Mouse (Mus musculus): Measurements from ENCODE around the gene Lypla2.

Lypla2 gene

DNA sequence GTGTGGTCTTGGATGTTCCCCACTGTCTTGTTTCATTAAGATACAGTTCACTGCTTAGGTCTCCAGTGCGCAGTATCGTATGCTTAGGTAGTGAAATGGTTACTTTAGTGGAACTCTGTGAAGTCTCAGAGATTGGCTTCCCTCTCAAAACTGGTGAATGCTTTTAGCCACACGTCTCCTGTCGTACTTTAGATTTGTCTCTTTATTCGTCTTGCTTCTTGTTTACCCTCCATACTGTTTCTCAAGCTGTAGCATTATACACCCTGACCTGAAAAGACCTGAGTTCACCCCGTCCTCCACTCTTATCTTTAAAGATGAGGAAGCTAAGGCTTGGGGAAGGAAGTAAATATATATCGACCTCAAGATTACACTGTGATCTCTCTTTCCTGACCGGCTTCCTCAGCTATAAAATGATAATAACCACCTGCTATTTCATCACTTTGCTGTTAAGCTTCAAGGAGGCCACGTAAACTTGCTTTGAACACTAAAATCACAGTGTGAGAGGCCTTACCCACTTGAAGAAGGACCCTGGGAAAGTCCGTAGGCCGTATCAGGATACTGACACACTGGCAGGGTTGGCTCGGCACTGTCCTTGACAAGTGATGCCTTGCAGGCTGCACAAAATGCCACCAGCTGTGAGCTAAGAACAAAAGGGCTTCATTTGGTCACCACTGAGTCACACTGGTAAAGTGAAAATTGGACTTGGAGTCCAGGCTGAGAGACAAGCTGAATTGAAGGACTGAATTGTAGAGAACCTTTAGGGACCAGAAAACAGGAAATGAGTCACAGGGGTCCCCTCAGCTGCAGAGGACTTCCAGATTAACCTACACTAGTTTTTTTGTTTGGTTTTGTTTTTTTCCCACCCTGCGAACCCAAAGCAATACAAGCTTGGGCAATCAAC is 735 bp upstream of the Lypla2 start:
- no peak for DNase-seq (ENCODE audit: low spot score)

DNA sequence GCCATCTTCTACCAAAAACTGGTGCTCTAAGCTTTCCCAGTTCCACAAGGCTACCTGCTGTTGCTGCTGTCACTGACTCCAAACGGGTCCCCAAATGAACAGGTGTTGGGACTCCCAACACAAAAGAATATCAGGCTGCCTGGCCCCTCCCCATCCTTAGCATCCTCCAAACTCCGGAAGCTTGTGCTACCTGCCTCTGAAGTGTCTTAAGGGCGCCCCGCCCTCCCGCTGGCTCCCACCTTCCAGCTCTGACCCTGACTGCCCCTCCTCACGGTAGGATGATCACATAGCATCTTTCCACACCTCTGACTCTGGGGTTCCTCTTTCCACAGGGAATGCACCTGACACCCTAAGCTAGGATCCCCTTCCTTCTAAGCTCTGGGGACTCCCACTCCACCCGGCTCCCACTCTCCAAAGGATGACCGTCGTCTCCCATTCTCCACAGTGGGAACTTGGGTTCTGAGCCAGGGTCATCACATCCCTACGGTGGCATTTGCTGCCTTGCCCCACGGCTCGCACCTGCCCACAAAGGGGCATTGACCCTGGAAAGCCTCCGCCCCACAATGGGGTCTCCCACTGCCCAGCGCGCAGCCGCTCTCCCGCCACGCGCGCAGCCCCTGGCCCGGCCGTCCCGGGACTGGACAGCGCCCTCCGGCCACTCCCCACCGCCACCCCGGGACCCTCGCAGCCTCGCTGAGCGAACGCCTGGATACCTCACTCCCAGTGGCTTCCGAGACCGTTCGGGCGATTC is 446 bp downstream of the Lypla2 start:
- no peak for DNase-seq (ENCODE audit: low spot score)

DNA sequence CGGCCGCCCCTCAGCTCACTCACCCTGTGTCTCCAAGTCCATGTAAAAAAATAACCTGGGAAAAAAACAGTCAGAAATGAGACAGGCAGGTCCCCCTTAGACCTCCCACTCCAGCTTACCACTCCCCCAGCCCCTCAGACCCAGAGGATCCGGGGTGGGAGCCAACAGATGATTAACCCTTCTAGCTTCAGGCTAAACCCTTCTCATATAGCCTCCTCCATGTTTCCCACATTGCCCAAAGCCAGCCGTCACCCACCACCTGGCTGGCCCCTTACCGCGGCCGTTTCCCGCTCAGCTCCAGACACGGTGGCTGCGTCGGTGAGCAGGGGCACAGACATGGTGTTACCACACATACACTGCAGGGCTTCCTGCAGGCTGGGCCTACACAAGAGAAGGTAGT is 1.8 kb downstream of the Lypla2 start:
- no peak for DNase-seq (ENCODE audit: low spot score)

DNA sequence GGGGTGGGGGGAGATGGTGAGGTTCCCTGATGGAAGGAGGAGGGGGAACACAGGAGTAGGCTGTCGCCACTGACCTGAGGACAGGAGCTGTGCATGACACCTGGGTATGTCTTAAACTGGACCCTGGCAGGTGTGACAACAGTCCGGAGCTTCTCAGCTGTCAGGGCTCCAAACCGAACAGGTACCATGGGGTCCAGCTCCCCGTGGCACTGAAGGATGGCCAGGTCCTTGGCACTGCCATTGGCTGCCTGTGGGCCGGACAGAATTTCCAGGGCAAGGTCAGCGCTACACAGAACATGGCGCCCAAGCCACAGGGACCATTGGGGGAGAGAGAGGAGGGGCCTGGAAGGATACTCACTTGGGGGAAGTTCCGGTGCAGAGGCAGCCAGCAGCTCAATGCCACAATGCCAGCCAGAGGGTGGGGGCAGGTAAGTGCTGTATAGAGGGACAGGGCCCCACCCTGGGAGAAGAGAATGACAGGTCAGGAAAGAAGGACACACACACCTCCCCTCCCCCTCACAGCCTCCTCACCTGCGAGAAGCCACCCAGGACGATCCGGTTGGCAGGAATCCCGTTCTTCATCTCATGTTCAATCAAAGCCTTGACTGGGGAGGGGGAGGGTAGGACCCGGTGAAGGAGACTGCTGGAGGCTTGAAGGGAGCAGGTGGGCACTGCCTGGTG is 3.2 kb downstream of the Lypla2 start:
- no peak for DNase-seq (ENCODE audit: low spot score)

DNA sequence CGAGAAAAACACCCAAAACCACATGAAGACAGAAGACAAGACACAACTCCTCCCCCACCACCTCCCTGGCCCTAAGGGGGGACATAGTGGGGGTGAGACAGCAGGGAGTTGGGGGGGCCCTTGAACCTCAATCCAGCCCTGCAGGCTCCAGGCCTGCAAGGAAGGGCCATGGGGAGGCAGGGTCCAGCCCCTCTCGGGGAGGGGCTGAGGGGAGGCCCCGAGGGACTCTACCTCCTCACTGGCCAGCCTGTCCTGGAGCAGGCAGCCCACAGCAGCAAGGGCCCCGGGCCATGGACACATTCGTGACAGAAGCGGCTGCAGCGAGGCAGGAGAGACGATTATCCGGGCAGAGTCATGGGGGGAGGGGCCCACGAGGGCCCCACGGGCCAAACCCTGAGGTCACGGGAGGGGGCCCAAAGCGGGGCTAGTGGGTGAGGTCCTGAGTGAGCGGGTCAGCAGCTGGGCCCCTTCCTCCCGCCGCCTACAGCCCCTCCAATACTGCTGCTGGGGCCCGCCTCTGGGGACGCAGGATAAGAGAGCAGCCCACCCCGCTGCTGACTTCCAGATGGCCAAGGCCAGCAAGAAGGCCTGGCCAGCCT is 4.1 kb downstream of the Lypla2 start:
- DNase-seq (ENCODE audit: low spot score) = no peak

DNA sequence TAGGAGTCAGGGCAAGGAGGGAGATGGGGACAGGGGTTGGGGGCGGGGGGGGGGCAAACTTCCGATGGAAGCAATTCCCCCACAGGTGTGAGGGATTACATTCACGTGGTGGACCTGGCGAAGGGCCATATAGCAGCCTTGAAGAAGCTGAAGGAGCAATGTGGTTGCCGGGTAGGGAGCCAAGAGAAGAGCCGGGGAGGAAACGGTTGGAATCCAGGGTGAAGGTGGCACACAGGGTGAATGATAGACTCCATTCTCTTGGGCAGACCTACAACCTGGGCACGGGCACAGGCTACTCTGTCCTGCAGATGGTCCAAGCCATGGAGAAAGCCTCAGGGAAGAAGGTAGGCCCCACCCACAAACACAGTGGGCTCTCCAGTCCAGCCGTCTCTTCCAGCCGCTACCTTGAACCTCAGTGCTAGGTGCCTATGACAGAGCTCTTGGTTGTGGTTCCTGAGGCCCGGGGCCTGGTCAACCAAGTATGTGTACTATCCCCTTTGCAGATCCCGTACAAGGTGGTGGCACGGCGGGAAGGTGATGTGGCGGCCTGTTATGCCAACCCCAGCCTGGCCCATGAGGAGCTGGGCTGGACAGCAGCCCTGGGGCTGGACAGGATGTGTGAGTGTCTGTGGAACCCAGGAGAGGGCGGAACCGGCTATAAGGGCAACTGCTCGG is 5.2 kb downstream of the Lypla2 start:
- DNase-seq (ENCODE audit: low spot score) = no peak

DNA sequence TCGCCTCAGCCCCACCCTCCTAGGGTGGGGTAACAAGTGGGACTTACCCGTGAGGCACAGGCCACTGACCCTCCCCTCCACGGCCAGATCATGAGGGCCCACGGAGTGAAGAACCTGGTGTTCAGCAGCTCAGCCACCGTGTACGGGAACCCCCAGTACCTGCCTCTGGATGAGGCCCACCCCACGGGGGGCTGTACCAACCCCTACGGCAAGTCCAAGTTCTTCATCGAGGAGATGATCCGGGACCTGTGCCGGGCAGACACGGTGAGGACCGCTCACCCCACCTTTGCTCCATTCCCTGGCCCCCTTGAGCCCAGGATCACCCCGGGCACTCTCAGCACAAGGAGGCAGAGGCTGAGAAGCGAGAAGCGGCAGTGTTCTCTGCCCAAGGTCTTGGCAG is 6.1 kb downstream of the Lypla2 start:
- no peak for DNase-seq (ENCODE audit: low spot score)

DNA sequence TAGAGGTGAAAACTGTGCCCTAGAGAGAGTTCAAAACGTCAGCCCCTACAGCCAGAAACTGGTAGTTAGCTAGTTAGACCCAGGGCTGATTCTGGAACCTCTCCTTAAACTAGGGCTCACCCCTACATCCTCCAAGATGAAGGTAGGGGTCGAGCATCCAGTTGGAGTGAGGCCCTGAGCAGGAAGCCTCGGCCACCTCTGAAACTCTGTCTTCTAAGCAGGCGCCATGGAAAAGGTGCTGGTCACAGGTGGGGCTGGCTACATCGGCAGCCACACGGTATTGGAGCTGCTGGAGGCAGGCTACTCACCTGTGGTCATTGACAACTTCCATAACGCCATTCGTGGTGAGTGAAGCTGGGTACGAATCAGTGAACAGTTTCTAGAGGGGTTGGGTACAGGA is 7.3 kb downstream of the Lypla2 start:
- DNase-seq (ENCODE audit: low spot score) = no peak

DNA sequence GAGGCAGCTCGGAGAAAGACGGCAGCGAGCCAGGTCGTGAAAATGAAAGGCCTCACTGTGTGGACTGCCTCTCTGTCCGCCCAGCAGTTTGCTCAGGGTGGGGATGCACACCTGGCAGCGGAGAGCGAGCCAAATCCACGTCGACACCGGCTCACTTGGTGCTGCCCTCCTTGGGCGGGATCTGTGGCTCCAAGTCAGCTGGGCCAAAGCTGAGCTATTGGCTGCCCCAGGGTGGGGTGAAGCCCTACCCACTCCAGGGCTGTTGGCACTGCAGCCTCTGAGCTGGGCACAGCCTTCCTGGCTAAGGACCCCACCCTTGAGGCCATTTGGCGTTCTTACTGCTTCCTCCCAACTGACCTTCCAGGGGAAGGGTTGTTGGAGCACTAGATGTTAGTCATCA is 8.0 kb downstream of the Lypla2 start:
- peak; percentile 87 for DNase-seq (ENCODE audit: low spot score)

DNA sequence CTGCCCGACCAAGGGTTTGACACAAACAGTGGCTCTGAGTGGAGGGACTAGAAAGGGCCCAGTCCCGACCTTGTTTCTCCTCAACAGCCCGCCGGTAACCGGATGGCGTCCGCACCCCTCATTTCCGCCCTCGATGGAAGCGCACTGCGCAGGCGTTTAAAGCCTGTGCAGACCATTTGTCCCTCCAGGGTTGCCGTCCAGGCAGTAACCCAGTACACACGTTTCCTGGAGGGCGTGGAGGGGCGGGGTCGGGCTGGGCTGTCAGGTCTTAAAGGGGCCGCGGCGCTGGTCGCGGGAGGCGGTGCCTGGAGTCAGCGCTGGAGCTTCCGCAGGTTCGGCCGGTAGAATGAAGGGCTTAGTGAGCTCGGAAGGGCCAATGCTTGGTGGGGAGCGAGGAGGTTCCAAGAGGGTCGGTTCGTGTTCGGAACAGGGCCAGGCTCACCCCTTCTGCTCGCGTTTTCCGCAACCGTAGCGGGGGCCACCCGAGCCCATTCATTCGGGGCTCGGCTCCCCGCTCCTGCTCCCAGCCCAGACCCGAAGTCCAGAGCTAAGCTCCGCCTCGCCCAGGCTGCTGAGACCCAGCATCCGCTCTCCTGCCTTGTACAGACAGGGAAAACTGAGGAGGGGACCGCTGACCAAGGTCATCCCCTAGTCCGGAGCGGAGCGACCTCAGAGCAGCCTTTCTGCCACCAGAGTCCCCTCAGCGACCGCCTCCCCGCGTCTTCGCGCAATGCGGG is 8.8 kb downstream of the Lypla2 start, which contains the start of gene Gale:
TSS of gene Gale (plus strand) at position 271 of the 737 bp plus-strand sequence.
- DNase-seq (ENCODE audit: low spot score) = peak; percentile 96

DNA sequence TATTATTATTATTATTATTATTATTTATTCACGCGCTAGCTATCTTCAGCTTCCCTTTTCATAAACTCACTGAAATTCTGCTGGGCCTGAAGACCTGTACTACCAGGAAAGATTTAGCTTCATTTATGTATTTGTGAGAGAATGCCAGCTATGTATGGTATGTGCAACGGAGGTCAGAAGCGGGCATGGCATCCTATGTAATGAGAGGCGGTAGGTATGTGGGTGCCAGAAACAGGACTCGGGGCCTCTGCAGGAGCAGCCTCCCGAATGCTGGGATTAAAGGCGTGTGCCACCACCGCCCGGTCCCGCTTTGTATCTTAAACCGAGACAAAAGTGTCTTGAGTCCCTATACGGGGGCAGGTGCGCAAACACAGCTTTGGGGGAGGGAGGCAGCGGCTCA is 9.5 kb downstream of the Lypla2 start:
- DNase-seq (ENCODE audit: low spot score) = no peak

DNA sequence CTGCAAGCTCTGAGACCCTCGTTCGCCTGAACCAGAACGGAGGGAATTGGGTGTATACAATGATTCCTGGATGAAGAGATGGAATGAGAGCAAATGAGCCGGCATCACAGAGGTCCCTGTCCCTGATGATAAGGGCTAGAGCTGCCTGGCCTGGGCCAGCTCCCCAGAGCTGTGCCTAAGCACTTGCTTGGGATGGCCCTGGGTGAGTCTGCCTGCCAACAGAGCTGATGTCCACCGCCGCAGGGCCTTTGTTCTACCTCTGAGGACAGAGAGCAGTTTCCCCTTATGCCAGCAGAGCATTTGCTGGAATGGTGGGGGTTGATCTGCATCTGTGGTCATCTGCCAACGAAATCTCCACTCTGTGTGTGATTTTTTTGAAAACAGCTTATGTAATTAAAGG is 10.2 kb downstream of the Lypla2 start:
- no peak for DNase-seq (ENCODE audit: low spot score)

DNA sequence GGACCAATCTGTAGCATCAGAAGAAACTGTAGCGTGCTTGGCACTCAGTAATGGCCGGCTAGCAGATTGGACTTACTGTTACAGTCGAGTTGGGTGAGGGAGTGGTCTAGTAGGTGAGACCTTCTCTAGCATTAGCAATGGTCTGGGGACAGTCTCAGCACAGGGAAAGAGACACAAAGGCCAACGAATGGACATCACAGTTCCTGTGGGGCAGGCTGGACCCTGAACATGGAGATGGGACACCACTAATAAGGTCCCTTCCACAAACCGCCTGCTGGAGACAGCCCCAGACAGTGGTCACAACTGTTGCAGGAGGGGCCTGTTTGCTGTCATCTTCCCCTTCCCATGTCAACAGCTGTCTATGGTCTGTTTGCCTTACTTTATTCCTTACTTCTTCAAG is 10.7 kb downstream of the Lypla2 start:
- no peak for DNase-seq (ENCODE audit: low spot score)

DNA sequence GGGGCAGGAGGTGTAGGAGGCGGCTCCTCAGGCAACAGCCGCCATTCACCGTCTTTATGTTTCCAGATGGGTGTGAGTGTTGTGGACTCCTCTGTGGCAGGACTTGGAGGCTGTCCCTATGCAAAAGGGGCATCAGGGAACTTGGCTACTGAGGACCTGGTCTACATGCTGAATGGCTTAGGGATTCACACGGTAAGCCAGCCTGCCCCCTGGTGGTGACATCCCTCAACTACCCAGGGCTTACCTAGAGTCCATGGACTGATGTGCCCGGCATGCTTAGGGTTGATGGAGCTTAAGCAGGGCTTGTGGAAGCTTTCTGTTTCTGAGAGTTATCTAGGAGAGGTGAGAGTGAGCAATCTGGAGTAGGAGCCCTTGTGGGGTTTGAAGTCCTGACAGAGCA is 11.7 kb downstream of the Lypla2 start:
- peak; percentile 91 for DNase-seq (ENCODE audit: low spot score)

DNA sequence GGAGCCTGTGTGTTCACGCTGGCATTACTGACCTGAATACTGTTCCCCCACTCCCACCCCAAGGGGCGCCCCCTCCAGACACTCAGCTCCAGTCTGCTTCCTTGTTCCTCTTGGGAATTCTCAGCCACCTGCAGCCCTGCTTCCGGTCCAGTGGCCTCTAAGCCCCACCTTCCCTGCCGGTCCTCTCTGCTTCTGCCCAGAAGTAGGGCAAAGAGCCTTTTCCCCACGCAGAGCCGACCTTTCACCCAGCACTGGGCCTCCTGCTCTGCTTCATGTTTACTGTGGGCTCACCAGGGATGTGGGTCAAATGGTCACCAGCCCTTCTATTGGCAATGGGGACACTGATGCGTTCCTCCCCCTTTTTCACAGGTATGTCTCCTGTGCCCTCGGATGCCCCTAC is 14.1 kb downstream of the Lypla2 start:
- peak; percentile 80 for DNase-seq (ENCODE audit: low spot score)

DNA sequence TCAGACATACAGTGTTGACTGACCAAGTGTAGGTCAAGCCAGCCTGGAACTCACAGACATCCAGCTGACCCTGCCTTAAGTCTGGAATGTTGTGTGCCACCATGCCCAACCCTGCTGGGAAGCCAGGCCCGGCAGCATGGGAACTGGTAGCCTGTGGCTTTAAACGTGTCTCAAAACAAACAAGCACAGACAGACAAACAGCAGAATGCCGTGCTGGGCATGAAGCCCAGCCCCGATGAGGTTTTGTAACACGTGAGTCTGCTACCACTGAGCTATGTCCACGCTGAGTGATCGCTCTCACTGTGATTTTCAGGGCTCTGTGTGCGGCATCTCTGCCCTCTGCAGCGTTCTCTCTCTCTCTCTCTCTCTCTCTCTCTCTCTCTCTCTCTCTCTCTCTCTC is 16.5 kb downstream of the Lypla2 start:
- peak; percentile 86 for DNase-seq (ENCODE audit: low spot score)

DNA sequence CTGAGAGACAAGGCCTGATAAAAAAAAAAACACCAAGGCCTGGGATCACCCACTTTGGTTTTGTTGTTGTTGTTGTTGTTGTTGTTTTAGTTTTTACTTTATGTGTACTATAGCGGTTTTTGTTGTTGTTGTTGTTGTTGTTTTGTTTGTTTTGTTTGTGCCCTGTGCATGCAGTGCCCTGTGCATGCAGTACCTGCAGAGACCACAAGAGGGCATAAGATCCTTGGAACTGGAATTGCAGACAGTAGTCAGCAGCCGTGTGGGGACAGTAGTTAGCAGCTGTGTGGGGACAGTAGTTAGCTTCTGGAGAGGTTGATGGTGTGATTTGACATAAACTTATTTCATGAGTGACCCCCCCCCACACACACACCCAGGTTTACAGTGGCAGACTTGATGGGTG is 18.2 kb downstream of the Lypla2 start:
- DNase-seq (ENCODE audit: low spot score) = peak; percentile 85

DNA sequence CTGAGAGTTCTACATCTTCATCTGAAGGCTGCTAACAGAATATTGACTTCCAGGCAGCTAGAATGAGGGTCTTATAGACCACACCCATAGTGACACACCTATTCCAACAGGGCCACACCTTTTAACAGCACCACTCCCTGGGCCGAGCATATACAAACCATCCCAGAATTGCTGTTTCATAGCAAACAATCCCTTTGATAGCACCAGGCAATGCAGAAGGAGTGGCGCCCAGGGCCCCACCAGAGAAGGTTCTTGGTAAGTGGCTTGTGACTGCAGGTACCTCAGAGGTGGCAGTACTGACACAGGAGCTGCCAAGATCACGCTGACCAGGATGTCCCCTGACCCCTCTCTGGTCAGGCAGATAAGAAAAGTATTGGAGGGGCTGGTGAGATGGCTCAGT is 19.2 kb downstream of the Lypla2 start:
- DNase-seq (ENCODE audit: low spot score) = no peak

DNA sequence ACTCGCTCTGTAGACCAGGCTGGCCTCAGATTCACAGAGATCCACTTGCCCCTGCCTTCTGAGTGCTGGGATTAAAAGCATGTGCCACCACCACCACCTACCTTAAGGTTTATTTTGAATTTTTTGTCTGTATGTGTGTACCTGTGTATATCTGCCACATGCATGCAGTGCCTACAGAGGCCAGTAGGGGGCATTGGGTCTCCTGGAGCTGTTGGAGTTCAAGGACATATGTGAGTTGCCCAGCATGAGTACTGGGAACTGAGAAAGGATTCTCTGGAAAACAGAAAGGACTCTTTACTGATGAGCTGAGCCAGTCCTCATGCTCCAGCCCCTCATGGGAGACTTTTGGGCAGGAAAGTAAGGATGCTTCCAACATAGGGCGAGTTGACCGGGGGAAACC is 20.9 kb downstream of the Lypla2 start:
- no peak for DNase-seq (ENCODE audit: low spot score)

DNA sequence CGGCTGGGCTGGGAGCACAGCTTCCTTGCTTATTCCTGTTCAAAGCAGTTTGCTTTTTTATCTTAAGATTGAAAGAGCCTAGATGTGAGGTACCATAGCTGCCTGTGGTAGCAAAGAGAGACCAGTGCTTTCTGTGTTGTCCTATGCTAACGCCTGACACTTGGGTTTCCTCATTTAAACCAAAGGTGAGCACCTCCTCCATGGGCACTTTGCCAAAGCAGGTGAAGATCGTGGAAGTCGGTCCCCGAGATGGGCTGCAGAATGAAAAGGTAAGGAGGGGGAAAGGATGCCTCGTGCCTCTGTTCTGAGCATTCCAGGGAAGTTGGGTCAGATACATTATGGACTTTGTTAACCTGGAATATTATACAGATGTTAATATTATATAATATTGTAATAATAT is 22.1 kb downstream of the Lypla2 start:
- DNase-seq (ENCODE audit: low spot score) = no peak

DNA sequence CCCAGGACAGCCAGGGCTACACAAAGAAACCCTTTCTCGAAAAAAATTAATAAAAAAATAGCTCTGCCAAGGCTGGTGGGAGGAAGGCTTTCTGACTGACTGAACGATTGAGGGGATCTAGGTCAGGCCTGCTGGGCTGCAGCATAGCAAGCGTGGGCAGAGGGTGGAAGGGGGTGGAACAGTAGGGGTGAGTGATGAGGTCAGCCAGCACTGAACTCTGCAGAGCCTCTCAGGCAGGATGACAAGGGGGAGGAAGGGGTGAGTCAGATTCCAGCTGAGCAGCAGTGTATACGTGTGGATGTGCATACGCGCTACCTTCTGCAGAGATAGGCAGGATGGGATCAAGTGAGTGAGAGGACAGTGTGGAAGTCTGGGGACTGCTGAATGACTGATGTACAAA is 22.5 kb downstream of the Lypla2 start:
- DNase-seq (ENCODE audit: low spot score) = no peak
